Mouse (Mus musculus) cerebellum, postnatal 14 days (tissue): ENCODE results near the gene Large1.
"Not testable (repeated sequence)": the region's sequence is repeated elsewhere in the genome, so short reads cannot be mapped to it uniquely, and the experiment has no call there.

Experiments
- DNase-seq, 2 experiments: peaks; one replicate each; pipeline ENCODE4 v3.0.0; 2021; ENCODE audit warnings: mixed read lengths in 2 of 2

Gene Large1

DNA sequence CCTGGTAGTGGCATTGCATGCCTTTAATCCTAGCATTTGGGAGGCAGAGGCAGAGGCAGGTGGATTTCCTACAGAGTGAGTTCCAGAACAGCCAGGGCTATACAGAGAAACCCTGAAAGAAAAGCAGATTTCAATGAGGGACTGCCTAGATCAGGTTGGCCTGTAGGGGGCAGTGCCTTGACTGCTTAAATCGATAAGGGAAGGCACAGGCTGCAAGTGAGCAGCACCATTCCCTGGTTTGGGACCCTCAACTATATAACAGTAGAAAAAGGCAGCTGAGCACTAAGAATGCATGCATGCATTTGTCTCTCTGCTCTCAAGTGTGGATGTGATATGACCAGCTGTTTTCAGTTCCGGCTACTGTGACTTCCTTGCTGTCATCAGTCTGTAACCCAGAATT, 349.5 kb downstream of the Large1 start:
- peak; percentile 40 to 57 for DNase-seq

DNA sequence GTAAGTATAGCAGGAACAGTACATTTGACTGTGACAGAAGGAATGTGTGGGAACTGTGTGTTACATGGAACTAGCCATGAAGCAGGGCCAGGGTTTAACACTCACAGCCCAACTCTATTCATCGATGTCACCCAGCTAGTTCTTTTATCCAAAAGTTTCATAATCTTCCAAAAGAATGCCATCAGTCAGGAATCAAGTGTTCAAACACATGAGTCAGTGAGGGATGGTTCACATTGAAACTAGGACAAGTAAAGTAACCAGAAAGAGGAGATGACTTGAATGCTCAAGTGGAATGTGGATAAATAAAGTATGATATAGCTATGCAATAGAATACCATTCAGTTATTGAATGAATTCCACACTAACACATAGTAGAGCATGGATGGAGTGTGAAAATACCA, 359.5 kb downstream of the Large1 start:
- DNase-seq, result no peak

DNA sequence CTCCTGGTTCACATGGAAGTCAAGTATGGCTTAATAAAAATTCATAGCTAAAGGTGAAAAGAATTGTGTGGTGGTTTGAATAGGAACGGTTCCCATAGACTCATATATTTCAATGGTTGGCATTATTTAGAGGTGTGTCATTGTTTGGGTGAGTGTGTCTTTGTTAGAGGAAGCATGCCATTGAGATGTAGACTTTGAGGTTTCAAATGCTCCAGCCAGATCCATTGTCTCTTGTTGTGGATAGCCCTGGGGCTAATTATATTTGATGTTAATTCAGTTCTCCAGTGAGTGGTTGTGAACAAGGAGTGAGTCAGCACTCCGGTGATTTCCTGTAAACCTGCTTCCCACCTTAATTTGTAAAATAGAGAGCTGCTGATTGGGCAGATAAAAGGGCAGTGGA, 362.9 kb downstream of the Large1 start:
- no peak for DNase-seq

DNA sequence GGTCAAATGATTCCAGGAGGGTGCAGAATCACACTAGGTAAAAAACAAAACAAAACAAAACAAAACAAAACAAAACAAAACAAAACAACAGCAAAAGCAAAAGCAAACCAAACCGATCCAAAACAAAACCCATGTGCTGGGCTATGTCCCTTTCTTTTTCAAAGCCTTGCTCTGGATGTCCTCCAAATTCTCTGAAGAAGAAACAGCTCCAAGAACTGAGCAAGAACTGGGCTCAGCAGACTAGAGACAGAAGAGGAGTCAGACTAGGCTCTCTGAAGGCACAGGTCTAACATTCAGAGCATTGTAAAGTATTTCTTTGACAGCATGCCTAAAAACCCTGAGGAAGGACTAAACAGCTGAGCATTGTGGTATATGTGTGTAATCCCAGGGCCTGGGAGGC, 370.5 kb downstream of the Large1 start:
- DNase-seq, result no peak

DNA sequence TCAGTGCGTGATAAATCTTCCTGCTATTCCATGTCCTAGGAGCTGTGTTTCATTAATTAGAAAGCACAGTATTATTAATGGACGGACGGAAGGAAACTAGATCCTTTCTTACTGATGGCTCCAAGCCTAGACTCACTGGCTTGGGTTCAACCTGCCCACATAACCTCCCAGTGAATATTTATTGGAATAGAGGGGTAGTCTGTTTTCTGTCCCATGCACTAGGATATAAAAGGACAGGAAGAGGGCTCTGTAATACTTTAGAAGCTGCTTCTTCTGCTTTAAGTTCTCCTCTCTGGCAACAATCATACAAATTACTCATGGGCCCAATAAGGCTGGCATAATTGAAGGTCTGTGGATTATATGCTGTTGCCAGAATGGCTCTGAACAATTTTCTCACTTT, 398.3 kb downstream of the Large1 start:
- peak in 1 of 2 experiments; percentile 13 for DNase-seq

DNA sequence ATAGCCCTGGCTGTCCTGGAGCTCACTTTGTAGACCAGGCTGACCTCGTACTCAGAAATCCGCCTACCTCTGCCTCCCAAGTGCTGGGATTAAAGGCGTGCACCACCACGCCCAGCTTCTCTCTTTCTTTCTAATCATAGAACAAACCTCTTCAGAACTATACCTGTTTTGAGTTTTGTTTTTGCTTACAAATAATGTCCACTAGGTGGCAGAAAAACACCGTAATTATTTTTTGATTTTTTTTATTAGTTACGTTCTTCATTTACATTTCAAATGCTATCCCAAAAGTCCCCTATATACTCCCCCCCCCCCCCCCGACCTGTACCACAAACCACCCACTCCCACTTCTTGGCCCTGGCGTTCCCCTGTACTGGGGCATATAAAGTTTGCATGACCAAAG, 411.9 kb downstream of the Large1 start:
- not testable (repeated sequence) for DNase-seq

DNA sequence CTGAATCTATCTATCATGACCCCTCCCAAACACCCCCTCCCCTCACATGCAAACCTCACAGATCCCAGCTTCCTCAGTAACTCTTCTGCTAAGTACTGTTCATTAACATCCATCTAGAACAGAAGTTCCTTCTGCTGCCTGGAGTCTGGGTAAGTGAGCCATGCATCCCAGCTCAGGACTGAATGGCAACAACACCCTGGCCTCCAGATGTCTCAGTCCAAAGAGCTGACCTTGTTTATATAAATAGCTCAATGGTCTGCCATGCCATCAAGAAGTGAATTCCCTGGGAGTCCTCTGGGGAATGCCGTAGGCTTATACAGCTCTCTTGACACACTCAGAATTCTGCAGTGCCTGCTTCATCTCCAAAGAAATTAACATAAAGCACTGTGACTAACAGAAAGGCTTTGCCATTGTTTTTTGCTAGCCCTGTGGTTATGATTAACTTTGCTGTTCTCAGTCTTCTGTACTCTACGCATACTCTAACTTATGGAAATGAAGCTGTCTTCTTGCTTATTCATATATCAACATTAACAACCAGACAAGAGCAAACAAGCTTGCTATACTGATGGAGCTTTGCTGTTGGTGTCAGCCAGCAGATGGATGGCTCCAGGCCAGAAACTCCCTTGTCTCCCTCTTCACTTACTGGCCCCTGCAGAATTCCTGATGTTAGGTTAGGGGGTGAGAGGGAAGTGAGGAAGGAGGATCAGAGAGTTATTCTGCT, 434.0 kb downstream of the Large1 start:
- DNase-seq, result peak; percentile 39 to 48

DNA sequence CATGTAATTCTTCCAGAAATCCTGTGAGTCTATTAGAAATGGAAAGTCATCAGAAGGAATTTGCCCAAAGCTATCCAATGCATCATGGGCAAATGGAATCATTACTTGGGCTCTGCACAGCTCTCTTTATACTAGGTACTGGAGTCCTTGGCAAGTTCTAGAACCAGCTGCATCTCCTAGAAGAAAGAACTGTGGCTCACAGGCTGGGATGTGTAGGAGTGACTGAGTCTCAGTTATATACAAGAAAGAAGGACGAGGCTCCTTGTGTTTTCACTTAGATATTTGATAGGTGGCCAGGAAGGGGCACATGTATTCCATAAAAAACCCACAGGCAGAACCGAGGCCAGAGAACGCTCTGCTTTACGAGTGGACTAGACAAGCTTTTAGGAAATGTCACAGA, 447.8 kb downstream of the Large1 start:
- DNase-seq, result no peak

DNA sequence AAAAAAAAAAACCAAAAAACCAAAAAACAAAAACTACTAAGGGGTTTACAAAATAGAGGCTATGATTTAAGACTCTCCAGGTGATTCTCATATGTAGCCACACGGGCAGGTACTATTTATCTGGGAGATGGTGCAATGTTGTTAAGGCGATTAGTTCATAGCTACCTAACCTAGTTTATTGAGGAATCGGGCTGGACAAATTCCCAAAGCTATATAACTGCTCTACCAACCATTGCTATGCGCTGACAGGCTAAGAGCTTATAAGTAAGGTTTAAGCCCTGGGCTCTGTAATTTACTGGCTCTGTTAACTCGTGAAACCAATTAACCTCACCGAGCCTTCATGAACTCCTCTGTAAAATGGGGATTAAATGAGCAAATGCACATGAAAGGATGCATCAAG, 451.7 kb downstream of the Large1 start:
- no peak for DNase-seq

DNA sequence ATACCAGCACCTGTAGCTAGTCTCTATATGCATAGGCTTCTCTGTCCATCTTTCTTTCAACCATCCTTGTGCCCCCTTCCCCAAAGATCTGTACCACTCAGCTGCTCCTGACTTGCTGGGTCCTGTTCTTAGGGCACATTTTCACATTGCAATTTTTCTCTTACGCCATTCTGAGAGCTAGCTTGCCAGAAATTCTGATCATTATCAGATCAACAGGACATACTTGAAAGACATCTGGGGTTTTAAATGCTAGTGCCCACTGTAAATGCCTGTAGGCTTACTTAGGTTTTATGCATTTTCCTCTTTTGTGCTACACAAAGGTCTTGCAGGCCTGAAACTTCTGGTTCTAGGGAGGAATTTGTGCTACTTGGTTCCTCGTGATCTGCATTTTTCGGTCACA, 454.0 kb downstream of the Large1 start:
- no peak for DNase-seq

DNA sequence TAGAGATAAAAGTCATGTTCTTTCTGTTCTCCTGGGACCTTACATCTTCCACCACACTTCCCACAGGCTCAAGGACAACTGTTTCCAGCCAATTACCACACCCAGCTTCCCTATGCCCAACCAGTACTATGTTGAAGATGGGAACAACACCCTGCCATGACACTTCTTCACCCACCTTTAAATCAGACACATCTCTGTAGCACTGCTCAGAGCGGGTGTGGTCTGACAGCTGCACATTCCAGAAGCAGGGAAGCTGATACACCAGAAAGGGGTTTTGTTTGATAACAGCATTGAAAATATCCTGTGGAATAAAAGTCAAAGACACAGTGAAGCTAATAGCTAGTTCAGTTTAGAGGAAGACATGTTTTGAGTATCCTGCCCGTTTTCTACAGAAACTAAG, 470.3 kb downstream of the Large1 start:
- DNase-seq, result no peak

DNA sequence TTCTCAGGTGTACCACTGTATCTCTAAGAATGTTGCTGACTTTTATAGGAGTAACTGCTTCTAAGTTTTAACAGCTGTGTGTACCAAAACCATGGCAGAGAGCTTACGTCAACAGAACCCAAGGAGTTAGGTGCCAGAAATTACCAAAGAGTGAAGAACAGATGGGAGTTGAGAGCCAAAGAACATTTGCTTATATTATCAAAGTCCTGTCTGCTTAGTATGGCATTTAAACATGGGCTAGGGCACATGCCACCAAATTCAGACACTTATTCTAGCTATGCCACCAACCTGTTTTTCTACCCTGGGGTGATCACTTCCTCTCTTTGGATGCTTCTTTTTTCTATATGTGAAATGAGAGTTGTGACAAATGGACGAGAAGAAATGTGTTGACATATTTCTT, 479.9 kb downstream of the Large1 start:
- DNase-seq, result no peak

DNA sequence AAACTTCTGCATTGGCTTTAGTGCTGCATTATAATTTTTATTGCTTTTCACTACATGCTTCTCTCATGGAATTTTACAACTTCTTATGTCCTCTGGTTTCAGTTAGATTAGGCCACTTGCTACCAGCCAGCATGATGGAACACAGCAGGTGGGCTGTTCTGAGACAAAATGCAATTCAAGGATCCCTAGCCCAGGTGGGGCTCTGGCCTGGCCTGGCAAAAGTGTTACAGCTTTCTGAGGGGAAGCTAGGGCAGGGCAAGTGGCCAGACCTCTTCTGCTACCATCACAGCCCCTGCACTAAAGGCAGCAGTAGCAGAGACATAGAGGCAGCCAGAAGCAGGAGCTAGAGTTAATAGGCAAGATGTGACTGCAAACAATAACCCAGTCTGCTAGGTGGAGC, 506.5 kb downstream of the Large1 start:
- peak; percentile 6 to 7 for DNase-seq

DNA sequence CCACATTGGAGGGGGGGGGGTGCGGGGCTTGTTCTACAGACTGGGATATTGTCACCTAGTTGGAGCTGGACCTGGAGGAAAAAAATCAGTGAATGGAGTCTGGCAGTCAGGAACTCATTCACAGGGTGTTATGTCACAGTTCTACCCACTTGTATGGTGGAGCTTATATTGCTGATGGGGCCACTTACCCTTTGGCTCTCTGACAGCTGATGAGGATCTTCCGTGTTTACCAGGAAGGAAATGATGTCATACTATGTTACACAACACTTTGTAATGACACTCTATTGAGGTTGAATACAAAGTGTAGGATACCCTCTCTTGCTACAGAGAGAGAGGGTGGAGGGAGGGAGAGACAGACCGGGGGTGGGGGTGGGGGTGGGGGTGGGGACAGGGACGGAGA, 517.5 kb downstream of the Large1 start:
- DNase-seq, result no peak

DNA sequence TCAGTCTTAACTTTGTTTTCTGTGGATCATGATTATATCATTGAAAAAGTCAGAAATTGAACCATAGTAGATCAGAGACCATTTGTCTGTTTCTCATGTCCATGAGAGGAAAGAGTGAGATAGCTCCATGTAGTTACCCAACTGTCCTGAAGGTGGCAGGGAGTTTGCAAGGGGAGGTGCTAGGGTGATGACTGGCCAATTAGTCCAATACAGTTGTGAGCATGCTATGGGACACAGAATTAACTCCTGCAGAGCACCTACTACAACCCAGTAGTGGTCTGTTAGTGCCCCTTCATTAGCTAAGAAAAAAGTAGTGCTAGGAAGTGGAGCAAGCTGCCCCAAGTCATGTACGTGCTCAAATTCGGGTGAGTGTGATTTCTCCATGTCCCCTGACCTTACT, 520.2 kb downstream of the Large1 start:
- DNase-seq, result no peak

DNA sequence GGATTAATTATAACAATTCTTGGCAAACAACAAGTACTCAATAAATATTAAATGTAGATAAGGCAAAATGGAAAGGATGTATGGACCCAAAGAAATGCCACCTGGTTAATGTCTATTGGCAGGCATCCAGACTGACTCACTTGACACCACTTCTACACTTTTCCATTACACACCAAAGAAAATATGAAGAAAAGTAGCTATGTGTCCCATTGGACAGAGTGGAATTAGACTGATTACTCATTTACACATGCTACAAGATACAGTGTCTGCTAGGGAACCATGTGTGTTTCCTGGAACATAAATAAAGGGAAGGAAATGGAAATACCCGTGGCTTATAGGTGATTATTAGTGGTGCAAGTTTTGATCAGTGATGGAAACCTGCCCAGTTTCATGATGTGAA, 521.0 kb downstream of the Large1 start:
- no peak for DNase-seq

DNA sequence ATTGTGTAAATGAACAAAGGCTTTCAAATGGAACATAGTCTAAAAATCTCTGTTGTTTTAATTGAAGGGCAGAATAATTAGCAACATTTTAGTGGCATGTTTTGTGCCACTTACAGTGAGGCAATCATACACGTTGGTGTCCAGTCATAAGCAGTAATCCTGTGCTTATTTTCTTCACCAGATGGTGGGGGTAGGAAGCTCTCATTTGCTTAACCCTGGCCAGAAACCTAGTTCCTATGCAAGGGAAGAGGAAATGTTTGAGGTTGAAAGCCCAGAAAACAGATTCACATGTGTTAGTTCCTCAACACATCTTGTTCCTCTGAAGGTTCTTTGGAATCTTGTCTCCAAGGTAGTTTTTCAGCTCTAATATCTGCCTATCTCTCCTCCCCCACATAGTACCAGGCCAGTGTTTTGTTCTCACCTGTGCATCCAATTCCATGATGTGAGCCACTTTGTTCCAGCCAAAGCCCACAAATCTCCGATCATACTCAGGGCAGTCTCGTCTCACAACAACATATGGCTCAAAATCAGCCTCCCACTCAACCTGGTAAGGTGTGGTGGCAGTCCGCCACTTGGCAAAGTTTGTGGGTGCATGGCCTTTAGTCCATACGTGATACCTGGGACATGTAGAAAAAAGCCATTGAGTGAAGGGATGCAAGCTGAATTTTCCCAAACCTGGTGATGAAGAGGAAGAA, 535.5 kb downstream of the Large1 start:
- peak; percentile 10 to 18 for DNase-seq

DNA sequence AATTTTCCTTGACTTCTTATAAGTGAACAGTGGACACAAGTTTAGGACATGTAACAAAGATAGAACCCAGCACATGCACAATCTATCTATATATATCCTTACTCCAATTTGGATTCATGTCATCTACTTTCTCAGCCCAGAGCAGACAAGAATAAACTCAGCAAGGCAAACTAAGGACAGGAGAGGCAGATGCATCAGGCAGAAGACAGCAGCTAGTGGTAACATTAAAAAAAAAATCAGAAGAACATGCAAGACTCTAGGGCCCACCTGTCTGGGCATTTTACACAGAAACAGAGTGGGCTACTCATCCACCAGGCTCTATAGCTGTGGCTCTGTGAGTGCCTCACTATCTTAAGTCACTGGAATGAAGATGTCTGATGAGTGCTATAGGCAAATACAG, 536.7 kb downstream of the Large1 start:
- DNase-seq, result no peak

DNA sequence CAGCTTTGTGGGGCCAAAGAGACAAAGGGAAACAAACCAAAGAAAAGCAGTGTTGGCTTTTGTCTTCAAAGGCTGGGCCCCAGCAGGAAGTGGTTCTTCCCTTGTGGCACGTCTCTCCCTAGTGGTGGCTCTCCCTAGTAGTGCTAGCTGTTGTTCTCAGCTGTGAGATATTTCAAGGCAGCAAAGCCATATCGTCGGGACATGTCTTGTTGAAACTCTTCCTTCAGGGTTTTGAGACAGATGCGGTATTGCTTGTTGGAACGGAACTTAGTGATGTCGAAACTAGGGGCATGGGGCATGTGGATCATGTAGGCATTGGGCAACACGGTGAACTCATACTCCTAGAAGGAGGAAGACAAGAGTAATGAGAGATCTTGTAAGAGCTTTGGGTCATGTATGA, 537.7 kb downstream of the Large1 start:
- DNase-seq, result no peak

DNA sequence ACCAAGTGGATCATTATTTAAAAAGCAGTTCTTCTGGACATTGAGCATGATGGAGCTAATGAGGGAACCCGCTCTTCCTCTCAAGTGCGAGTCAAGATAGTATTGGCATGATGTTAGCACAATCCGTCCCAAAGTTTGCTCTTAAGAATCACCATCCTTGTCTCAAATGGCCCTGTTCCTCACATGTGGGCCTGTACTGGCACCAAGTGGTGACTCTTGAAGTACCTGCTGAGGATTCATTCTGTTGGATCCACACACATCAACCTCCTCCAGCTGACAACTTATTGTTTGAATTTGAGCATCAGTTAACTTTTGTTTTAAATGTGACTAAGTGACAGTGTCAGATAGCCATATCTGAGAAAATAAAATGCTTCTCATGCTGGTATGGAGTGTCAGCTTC, 540.6 kb downstream of the Large1 start:
- DNase-seq, result no peak

DNA sequence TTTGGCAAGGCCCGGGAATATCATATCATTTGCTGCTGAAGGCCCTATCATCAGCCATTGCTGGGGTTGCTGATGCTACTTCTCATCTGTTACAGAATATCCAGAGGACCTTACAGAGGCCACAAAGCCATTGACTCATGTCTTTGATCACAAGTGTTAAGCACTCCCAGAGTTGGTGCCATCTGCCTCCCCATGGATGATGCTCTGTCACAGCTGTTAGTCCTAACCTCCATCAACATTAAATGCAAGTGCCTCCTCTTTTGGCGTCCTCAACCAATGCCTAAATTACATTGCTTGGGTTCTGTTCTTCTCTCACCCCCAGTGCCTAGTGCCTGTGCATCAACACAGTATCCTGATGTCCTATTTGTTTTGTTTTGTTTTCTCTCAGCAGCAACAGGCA, 551.8 kb downstream of the Large1 start:
- DNase-seq, result no peak

DNA sequence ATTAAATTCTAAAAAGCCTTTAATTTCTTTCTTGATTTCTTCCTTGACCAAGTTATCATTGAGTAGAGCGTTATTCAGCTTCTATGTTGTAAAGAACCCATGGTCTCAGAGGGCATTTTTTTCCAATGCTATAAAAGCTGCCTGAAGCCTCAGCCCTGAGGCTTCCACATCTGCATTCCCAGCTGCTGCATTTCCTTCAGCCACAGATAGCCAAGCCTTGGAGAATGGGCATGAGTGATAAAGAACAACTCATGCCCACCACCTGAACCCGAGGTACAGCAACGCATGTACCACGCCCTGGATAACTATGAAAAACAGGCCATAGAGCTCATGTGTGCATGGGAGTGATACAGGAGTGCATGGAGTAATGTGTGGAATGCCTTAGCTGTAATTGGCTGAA, 572.7 kb downstream of the Large1 start:
- no peak for DNase-seq

DNA sequence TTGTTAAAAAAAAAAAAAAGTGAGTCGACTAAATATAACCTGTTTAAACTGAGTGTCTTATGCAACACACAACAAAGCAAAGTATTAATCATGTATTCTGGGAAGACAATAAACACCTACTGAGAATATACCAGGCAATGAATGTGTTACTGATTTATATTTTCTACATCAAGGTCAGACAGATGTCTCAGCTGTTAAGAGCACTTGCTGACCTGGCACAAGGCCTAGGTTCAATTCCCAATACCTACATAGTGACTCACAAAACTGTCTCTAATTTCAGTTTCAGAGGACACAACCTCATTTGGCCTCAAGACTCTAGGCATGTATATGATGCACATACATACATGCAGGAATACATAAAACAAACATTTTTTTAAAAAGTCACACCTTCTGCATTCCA, 575.5 kb downstream of the Large1 start:
- DNase-seq, result no peak

DNA sequence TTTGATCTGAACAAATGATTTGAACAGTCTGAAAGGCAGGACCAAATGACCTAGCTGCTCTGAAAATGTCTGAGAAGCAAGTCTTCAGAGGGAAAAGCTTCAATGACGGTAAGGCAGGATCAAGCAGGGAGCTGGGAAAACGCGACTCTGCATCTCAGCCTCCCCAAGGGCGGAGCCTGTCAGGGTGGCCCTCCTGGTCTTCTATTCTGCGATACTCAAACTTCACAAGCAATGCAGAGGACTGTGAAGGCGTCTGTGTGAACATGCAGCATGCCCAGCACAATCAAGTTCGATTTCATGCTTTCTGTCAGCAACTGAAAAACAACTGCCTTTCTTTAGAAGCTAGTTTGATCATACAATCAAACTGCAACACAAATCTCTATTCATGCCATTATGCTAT, 586.6 kb downstream of the Large1 start:
- no peak for DNase-seq

DNA sequence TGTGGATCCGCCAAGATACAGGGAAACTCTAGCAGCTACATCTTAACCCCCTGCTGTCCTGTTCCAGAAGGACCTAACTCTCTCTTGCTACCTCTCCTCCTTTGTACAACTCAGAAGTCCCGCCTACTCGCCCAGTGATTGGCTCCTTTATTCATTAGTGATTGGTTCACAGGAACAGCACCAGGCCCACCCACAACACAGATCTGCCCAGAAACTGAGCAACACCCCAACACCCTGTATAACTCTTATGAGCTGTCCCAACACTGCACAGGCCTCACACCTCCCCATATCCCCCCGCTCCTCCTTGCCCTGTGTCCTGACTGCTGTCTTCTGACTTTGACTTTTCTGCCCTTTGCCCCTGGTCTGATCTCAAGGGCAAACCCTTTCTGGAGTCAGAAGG, 587.6 kb downstream of the Large1 start:
- DNase-seq, result no peak
